ENCODE assay signal across 17 mouse cellular contexts in genomic region chr2:106576746-106577323, GRCm38 (mm10).
DNase-seq lines count a peak whose midpoint lies in the region; ATAC-seq lines count a peak whose summit lies in the region.
"Had no signal": no experiment of that assay in that cellular context is flagged by ENCODE, and none has a peak within 500 bp of the region (broad histone marks: within the 10 kb centered on the region; RNA-seq: fewer than 3 reads in every experiment).

No protein-coding gene starts in this region.

- ATAC-seq in neural tube, embryonic 15.5 days (ENCODE audit: low FRiP score) = no peak
- ATAC-seq in limb, embryonic 11.5 days (ENCODE audit: insufficient number of reproducible peaks, low FRiP score, low TSS enrichment, low read depth) = peak; percentile 79
- ATAC-seq: CD4-positive, CD25-positive, alpha-beta regulatory T cell, adult 4 months; liver, postnatal 0 days; midbrain, embryonic 16.5 days had no signal

- no peaks in the 10 kb centered on the region for H3K27me3 ChIP-seq in neural tube, embryonic 15.5 days (replicated peaks)
- H3K27me3 ChIP-seq in embryonic facial prominence, embryonic 10.5 days (replicated peaks; ENCODE audit: low read depth, poor library complexity, severe bottlenecking) = peaks cover 31% of the 10 kb centered on the region
- H3K27me3 ChIP-seq in limb, embryonic 11.5 days (ENCODE audit: control insufficient read depth, insufficient read depth, low read length) = no peaks in the 10 kb centered on the region
- H3K27me3 ChIP-seq: hindbrain, embryonic 12.5 days had no signal

- H3K9ac ChIP-seq in neural tube, embryonic 15.5 days (replicated peaks) = no peak overlapping the region
- no peak overlapping the region for H3K9ac ChIP-seq in limb, embryonic 11.5 days (ENCODE audit: low read length)
- H3K9ac ChIP-seq: heart, embryonic 13.5 days; hindbrain, embryonic 12.5 days; liver, postnatal 0 days had no signal

- H3K36me3 ChIP-seq in neural tube, embryonic 15.5 days = no peaks in the 10 kb centered on the region
- H3K36me3 ChIP-seq in embryonic facial prominence, embryonic 10.5 days (replicated peaks) = no peaks in the 10 kb centered on the region
- H3K36me3 ChIP-seq in limb, embryonic 11.5 days (ENCODE audit: control insufficient read depth, insufficient read depth, low read length) = no peaks in the 10 kb centered on the region
- H3K36me3 ChIP-seq: heart, embryonic 13.5 days; hindbrain, embryonic 12.5 days had no signal

- H3K4me2 ChIP-seq in neural tube, embryonic 15.5 days = no peak overlapping the region
- H3K4me2 ChIP-seq in limb, embryonic 11.5 days (ENCODE audit: low read depth, severe bottlenecking) = no peak overlapping the region
- H3K4me2 ChIP-seq: heart, embryonic 13.5 days; hindbrain, embryonic 12.5 days had no signal

- intact Hi-C loops in heart, postnatal 36 days (cut with DNase I) = no loop called here

- peaks cover 3% of the 10 kb centered on the region; the same call in 1 of the 2 replicates for H3K4me1 ChIP-seq in neural tube, embryonic 15.5 days
- peaks cover 35% of the 10 kb centered on the region for H3K4me1 ChIP-seq in embryonic facial prominence, embryonic 10.5 days
- H3K4me1 ChIP-seq in limb, embryonic 11.5 days (ENCODE audit: control insufficient read depth, insufficient read depth, low read length) = peaks cover 13% of the 10 kb centered on the region

- no peak overlapping the region for H3K27ac ChIP-seq in neural tube, embryonic 15.5 days (replicated peaks)
- H3K27ac ChIP-seq in embryonic facial prominence, embryonic 10.5 days (replicated peaks) = peak overlapping the region; percentile 75
- H3K27ac ChIP-seq in limb, embryonic 11.5 days (replicated peaks; ENCODE audit: low read depth, low read length) = no peak overlapping the region
- H3K27ac ChIP-seq: heart, embryonic 13.5 days; hindbrain, embryonic 12.5 days had no signal

- no peak overlapping the region for H3K4me3 ChIP-seq in neural tube, embryonic 15.5 days (replicated peaks)
- no peak overlapping the region for H3K4me3 ChIP-seq in embryonic facial prominence, embryonic 10.5 days
- H3K4me3 ChIP-seq in limb, embryonic 11.5 days (ENCODE audit: low read depth, low read length) = no peak overlapping the region
- H3K4me3 ChIP-seq: erythroblast, embryonic 14.5 days; heart, embryonic 13.5 days; hindbrain, embryonic 12.5 days had no signal

- DNase-seq in neural tube, embryonic 10.5 days (ENCODE audit: extremely low spot score, low spot score) = peak; percentile 48
- peak; percentile 42 for DNase-seq in embryonic facial prominence, embryonic 10.5 days (ENCODE audit: low spot score)
- peak; percentile 55 for DNase-seq in limb, embryonic 11.5 days (ENCODE audit: low spot score)
- DNase-seq in heart, postnatal 36 days = no peak
- DNase-seq in thymus, postnatal 14 days = no peak
- no peak for DNase-seq in lung, postnatal 10 days
- DNase-seq: cerebellum, postnatal 10 days; gastrocnemius, postnatal 36 days; liver, postnatal 0 days; lung, postnatal 4 days; right cerebral cortex, adult 18-20 months had no signal

- no peaks in the 10 kb centered on the region for H3K9me3 ChIP-seq in neural tube, embryonic 15.5 days (replicated peaks)
- no peaks in the 10 kb centered on the region for H3K9me3 ChIP-seq in embryonic facial prominence, embryonic 10.5 days
- H3K9me3 ChIP-seq in limb, embryonic 11.5 days (ENCODE audit: control insufficient read depth, low read length) = no peaks in the 10 kb centered on the region
- H3K9me3 ChIP-seq: heart, embryonic 13.5 days; hindbrain, embryonic 12.5 days had no signal

- 48% methylated on average over 4 of the region's 4 CpGs for WGBS in neural tube, embryonic 15.5 days
- WGBS in embryonic facial prominence, embryonic 10.5 days = 23% methylated on average over 4 of the region's 4 CpGs
- 10% methylated on average over 4 of the region's 4 CpGs for WGBS in limb, embryonic 11.5 days

Comparison
In these comparisons a context has a peak if more than half of its experiments do, and no peak if none do; other contexts are left out.
1. DNase-seq: peak in neural tube, embryonic 10.5 days (single experiment), embryonic facial prominence, embryonic 10.5 days (single experiment) and limb, embryonic 11.5 days (single experiment); none in heart, postnatal 36 days (0 of 2), thymus, postnatal 14 days (single experiment) and lung, postnatal 10 days (single experiment).